Mouse (Mus musculus) lung, embryonic 15.5 days (tissue): ENCODE results near the gene Kcnq1. TPM values are rescaled to one million over a fixed set of nuclear protein-coding genes. Genes with fewer than 3 reads are reported as not detected.

Experiments
- ATAC-seq: fragments of 200-750 bp; cut with Nextera tagmentation; 2 replicates; pipeline ENCODE4 v1.8.0; 2017; ENCODE audit warnings: moderate number of reproducible peaks, borderline replicate concordance; ENCODE audit not compliant: low FRiP score, low TSS enrichment; ENCODE audit errors: extremely low read depth
- H3K27ac ChIP-seq: fragments of 300-500 bp; sonication (generic); 2 replicates; pipeline ENCODE4 v1.5.1; 2015; ENCODE audit warnings: moderate library complexity, mild to moderate bottlenecking, inconsistent platforms
- H3K27me3 ChIP-seq: fragments of 300-500 bp; sonication (generic); 2 replicates; pipeline ENCODE4 v1.6.1; 2015; ENCODE audit warnings: inconsistent platforms
- H3K36me3 ChIP-seq: fragments of 300-500 bp; sonication (generic); 2 replicates; pipeline ENCODE4 v1.6.1; 2015; ENCODE audit warnings: inconsistent platforms
- H3K4me1 ChIP-seq: fragments of 300-500 bp; sonication (generic); 2 replicates; pipeline ENCODE4 v1.6.1; 2015; ENCODE audit warnings: inconsistent platforms
- H3K4me2 ChIP-seq: fragments of 300-500 bp; sonication (generic); 2 replicates; pipeline ENCODE4 v1.6.1; 2015; ENCODE audit warnings: inconsistent platforms, mild to moderate bottlenecking, moderate library complexity
- H3K4me3 ChIP-seq: fragments of 300-500 bp; sonication (generic); 2 replicates; pipeline ENCODE4 v1.5.1; 2015; ENCODE audit warnings: mild to moderate bottlenecking, inconsistent platforms
- H3K9ac ChIP-seq: fragments of 300-500 bp; sonication (generic); 2 replicates; pipeline ENCODE4 v1.6.1; 2015; ENCODE audit warnings: inconsistent platforms
- H3K9me3 ChIP-seq: fragments of 300-500 bp; sonication (generic); 2 replicates; pipeline ENCODE4 v1.6.1; 2016; ENCODE audit warnings: inconsistent platforms
- WGBS: fragments of 180-500 bp; shearing (Covaris S2); methylation state at CpG from one replicate; pipeline ENCODE4 v1.1.7; 2015; 5-methylcytosine and 5-hydroxymethylcytosine counted together
- polyA plus RNA-seq: library from polyadenylated mRNA; unstranded; fragments of >200 nt; fragmentation: Nextera tagmentation; extraction: Ambion mirVana; gene quantifications from 2 replicates; pipeline ENCODE4 v1.2.1, GENCODE M21; 2015

Gene Kcnq1
- polyA plus RNA-seq, 1 experiment from 2014 or later, result 6.0 TPM

DNA sequence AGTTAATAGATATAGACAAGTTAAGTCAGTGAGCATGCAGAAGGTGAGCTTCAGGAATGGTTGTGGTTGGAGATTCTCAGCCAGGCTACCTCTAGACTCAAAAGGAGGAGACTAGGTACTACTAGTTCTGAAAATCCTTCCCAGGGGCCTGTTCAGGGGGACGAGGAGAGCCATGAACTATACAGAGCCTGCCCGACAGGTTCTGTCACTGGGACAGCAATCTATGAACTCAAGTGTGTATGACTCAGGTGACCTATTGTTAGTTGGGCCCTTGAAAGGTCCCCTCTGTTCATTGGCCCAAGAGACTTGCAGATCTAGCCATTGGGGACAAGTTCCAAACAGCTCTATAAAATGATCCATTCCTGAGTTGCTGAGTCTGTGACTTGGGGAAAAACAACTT, 82.4 kb downstream of the Kcnq1 start:
- peaks cover 15% of the 10 kb centered on the region; the same call in 1 of the 2 replicates for H3K4me1 ChIP-seq
- H3K4me2 ChIP-seq, result no peak overlapping the region
- no peaks in the 10 kb centered on the region for H3K9me3 ChIP-seq
- H3K27ac ChIP-seq, result peak overlapping the region; percentile 60; the same call in 1 of the 2 replicates
- no peak; the same call in 1 of the 2 replicates for ATAC-seq
- H3K27me3 ChIP-seq, result no peaks in the 10 kb centered on the region
- H3K9ac ChIP-seq, result no peak overlapping the region
- no peaks in the 10 kb centered on the region for H3K36me3 ChIP-seq
- WGBS, result 61% methylated on average over 2 of the region's 2 CpGs
- H3K4me3 ChIP-seq, result no peak overlapping the region

- H3K4me2 ChIP-seq, result no peak overlapping the region
- H3K36me3 ChIP-seq, result no peaks in the 10 kb centered on the region
- H3K4me1 ChIP-seq, result peaks cover 15% of the 10 kb centered on the region; the same call in 1 of the 2 replicates
- no peak overlapping the region for H3K9ac ChIP-seq
- no peak for ATAC-seq
- no peaks in the 10 kb centered on the region for H3K27me3 ChIP-seq
- H3K4me3 ChIP-seq, result no peak overlapping the region
- WGBS, result 84% methylated on average over 3 of the region's 3 CpGs
- H3K27ac ChIP-seq, result no peak overlapping the region
- H3K9me3 ChIP-seq, result no peaks in the 10 kb centered on the region
Measured at GRCm38 (mm10) chr7:143189965-143190722, 84.0 kb downstream of the Kcnq1 start.

DNA sequence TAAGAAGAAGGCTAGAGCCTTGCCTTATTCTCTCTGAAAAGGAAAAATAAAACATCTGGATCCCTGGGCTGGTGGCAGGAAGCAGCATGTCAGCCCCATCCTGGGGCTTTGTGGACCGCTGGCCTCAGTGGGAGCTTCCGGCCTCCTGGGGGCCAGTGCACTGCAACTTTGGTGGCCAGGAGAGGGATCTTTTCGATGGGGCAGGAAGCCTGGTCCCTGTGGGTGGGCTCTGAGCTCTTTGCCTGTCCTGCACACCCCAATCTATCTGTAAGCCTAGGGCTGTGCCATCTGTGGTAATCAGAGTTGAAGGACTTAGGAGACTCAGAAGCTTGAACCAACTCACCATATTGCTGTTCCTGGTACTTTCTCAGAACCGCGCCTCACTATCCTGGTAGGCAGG, 84.7 kb downstream of the Kcnq1 start:
- Histone ChIP-seq H3K9me3 (no peaks in the 10 kb centered on the region), H3K27me3 (no peaks in the 10 kb centered on the region), H3K4me3 (no peak overlapping the region), H3K4me2 (no peak overlapping the region), H3K27ac (no peak overlapping the region), H3K9ac (no peak overlapping the region), H3K4me1 (peaks cover 15% of the 10 kb centered on the region; the same call in 1 of the 2 replicates), H3K36me3 (no peaks in the 10 kb centered on the region)
- WGBS, result 76% methylated on average over 5 of the region's 5 CpGs
- no peak for ATAC-seq

DNA sequence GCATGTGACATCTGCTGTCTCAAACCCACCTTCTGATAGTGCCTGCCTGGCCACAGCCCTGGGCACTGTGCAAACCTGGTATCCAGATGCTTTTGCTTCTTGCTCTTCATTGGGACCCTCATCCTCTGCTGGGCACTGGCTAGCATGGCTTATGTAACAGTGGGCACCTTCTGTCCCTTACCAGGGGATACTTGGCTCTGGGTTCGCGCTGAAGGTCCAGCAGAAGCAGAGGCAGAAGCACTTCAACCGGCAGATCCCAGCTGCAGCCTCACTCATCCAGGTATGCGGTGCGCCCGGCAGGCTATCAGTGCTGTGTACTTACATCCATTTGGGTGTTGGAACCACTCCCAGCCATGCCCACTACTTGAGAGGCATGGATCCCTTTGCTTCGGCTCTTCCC, 86.2 kb downstream of the Kcnq1 start:
- WGBS, result 84% methylated on average over 7 of the region's 7 CpGs
- Histone ChIP-seq H3K27ac (no peak overlapping the region), H3K4me2 (no peak overlapping the region), H3K4me1 (peaks cover 10% of the 10 kb centered on the region; the same call in 1 of the 2 replicates), H3K27me3 (no peaks in the 10 kb centered on the region), H3K9me3 (no peaks in the 10 kb centered on the region), H3K36me3 (no peaks in the 10 kb centered on the region), H3K4me3 (no peak overlapping the region), H3K9ac (no peak overlapping the region)
- ATAC-seq, result no peak

GRCm38 (mm10) chr7:143194064-143194463, 87.9 kb downstream of the Kcnq1 start:
- no peaks in the 10 kb centered on the region for H3K27me3 ChIP-seq
- WGBS, result 85% methylated on average over 7 of the region's 7 CpGs
- no peak for ATAC-seq
- H3K27ac ChIP-seq, result no peak overlapping the region
- H3K4me3 ChIP-seq, result no peak overlapping the region
- H3K9me3 ChIP-seq, result no peaks in the 10 kb centered on the region
- no peaks in the 10 kb centered on the region for H3K4me1 ChIP-seq
- no peaks in the 10 kb centered on the region for H3K36me3 ChIP-seq
- H3K9ac ChIP-seq, result no peak overlapping the region
- H3K4me2 ChIP-seq, result no peak overlapping the region

DNA sequence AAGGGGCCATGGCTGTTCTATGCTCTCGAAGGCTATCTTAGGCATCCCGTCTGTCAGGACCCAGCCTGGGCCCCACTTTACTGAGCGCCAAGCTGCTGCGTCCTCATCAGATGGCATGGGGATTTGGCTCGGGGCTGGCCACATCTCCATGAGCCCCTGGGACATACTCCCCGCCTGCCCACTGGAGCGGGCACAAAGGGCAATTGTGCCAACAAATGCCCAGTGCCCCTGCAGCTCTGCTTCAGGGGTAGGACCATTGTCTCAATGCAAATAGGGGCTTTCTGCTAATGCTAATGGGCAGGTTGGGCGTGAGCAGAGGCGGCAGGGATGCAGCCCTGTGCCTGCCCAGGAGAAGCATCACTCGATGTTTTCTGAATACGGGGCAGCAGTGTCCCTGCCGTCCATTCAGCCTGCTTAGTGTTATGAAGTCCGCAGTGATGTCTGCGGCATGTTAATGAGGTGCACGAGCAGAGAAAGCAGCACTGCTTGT, 91.8 kb downstream of the Kcnq1 start:
- no peak overlapping the region for H3K4me2 ChIP-seq
- no peaks in the 10 kb centered on the region for H3K36me3 ChIP-seq
- H3K4me1 ChIP-seq, result no peaks in the 10 kb centered on the region
- no peak for ATAC-seq
- H3K9me3 ChIP-seq, result no peaks in the 10 kb centered on the region
- WGBS, result 65% methylated on average over 15 of the region's 15 CpGs
- H3K27ac ChIP-seq, result no peak overlapping the region
- no peaks in the 10 kb centered on the region for H3K27me3 ChIP-seq
- H3K4me3 ChIP-seq, result no peak overlapping the region
- no peak overlapping the region for H3K9ac ChIP-seq

DNA sequence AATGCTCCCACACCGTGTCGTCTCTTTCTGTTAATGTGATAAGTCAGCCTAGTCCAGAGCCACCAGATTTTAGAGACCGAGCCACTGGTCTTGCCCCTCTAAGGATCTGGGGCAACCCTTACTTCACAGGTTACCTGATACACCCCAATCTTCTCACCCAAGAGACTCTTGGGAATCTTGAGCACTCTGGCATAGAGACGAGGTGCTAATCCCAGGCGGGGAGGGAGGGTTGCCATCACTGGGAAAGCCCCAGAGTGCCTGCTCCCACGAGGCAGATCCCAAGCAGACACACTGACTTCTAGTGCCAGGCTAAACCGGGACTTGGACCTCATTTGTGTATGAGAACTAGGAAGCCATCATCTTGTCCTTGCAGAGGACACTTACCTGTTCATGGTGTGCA, 92.3 kb downstream of the Kcnq1 start:
- Histone ChIP-seq H3K4me2 (no peak overlapping the region), H3K9me3 (no peaks in the 10 kb centered on the region), H3K4me1 (no peaks in the 10 kb centered on the region), H3K4me3 (no peak overlapping the region), H3K9ac (no peak overlapping the region), H3K27ac (no peak overlapping the region), H3K36me3 (no peaks in the 10 kb centered on the region), H3K27me3 (no peaks in the 10 kb centered on the region)
- WGBS, result 49% methylated on average over 7 of the region's 7 CpGs
- ATAC-seq, result no peak

DNA sequence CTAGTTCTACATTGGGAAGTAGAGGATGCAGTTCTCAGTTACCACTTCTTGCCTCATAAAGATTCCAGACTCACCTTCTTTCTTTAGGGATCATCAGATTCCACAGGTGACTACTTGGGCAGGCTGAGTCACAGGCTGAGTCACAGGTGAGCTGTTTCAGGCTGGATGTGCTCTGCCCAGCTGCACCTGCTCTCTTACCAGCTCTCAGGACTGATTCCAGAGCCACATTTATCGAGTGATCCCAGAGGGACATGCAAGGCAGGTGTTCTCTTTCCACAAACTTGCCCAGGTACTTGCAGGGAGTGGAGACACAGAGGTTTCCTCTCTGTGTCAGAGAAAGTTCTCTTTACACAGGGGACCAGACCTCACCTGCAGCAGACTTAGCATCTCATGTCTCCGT, 95.1 kb downstream of the Kcnq1 start:
- no peaks in the 10 kb centered on the region for H3K9me3 ChIP-seq
- no peaks in the 10 kb centered on the region for H3K4me1 ChIP-seq
- 69% methylated on average over 2 of the region's 2 CpGs for WGBS
- no peak overlapping the region for H3K27ac ChIP-seq
- H3K36me3 ChIP-seq, result no peaks in the 10 kb centered on the region
- no peak for ATAC-seq
- no peak overlapping the region for H3K4me3 ChIP-seq
- no peak overlapping the region for H3K4me2 ChIP-seq
- H3K27me3 ChIP-seq, result no peaks in the 10 kb centered on the region
- H3K9ac ChIP-seq, result no peak overlapping the region

- Histone ChIP-seq H3K4me3 (no peak overlapping the region), H3K27ac (no peak overlapping the region), H3K9me3 (no peaks in the 10 kb centered on the region), H3K4me2 (no peak overlapping the region), H3K36me3 (no peaks in the 10 kb centered on the region), H3K4me1 (no peaks in the 10 kb centered on the region), H3K27me3 (no peaks in the 10 kb centered on the region), H3K9ac (no peak overlapping the region)
- WGBS, result 91% methylated on average over 6 of the region's 6 CpGs
- ATAC-seq, result no peak
Measured at GRCm38 (mm10) chr7:143203897-143204296, 97.7 kb downstream of the Kcnq1 start.

DNA sequence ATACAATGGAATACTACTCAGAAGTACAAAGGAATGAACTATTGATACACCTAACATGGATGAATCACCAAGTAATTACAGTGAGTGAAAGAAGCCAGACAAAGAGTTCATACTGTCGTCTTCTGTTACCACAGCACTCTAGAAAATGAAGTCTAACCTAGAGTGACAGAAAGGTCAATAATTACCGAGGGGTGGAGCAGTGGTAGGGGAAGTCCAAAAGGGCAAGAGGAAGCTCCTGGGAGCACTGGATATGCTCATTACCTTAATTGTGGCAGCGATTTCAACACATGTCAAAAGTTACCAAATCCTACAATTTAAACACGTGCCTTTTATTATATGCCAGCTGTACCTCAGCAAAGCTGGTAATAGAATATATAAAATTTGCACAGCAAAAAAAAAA, 100.9 kb downstream of the Kcnq1 start:
- no peaks in the 10 kb centered on the region for H3K27me3 ChIP-seq
- no peak for ATAC-seq
- H3K4me3 ChIP-seq, result no peak overlapping the region
- H3K4me2 ChIP-seq, result no peak overlapping the region
- no peak overlapping the region for H3K27ac ChIP-seq
- no peaks in the 10 kb centered on the region for H3K4me1 ChIP-seq
- no peaks in the 10 kb centered on the region for H3K9me3 ChIP-seq
- H3K9ac ChIP-seq, result no peak overlapping the region
- H3K36me3 ChIP-seq, result no peaks in the 10 kb centered on the region
- WGBS, result 51% methylated on average over 4 of the region's 4 CpGs

DNA sequence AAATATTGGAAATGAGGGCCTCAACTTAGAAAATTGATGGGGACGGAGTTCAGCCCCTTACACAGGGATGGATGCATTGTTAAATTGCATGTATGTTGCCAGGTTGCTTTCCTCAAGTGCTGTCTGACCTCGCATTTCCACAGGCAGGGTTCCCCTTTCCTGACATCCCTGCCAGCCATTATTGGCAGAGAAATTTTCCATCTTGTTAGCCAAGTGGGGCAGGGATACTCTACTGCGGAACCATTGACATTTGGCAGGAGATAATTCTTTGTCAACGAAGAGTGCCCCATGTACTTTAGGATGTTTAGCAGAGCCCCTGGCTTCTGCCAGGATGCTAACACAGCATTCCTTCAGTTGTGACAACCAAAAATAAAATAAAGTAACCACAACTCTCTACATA, 104.6 kb downstream of the Kcnq1 start:
- ATAC-seq, result no peak
- H3K9me3 ChIP-seq, result no peaks in the 10 kb centered on the region
- H3K36me3 ChIP-seq, result no peaks in the 10 kb centered on the region
- no peak overlapping the region for H3K27ac ChIP-seq
- H3K27me3 ChIP-seq, result no peaks in the 10 kb centered on the region
- no peak overlapping the region for H3K4me2 ChIP-seq
- no peak overlapping the region for H3K4me3 ChIP-seq
- no peak overlapping the region for H3K9ac ChIP-seq
- 72% methylated on average over 4 of the region's 4 CpGs for WGBS
- no peaks in the 10 kb centered on the region for H3K4me1 ChIP-seq

GRCm38 (mm10) chr7:143251206-143251605, 145.0 kb downstream of the Kcnq1 start:
- H3K27ac ChIP-seq, result no peak overlapping the region
- 89% methylated on average over 2 of the region's 2 CpGs for WGBS
- H3K36me3 ChIP-seq, result peaks cover 10% of the 10 kb centered on the region; the same call in 1 of the 2 replicates
- H3K9ac ChIP-seq, result no peak overlapping the region
- no peak for ATAC-seq
- H3K4me1 ChIP-seq, result no peaks in the 10 kb centered on the region
- no peak overlapping the region for H3K4me3 ChIP-seq
- H3K4me2 ChIP-seq, result no peak overlapping the region
- peaks cover 4% of the 10 kb centered on the region; the same call in 1 of the 2 replicates for H3K9me3 ChIP-seq
- H3K27me3 ChIP-seq, result no peaks in the 10 kb centered on the region
